Mouse (Mus musculus): ENCODE data around the gene Etnk1.
"Not testable (repeated sequence)": the region's sequence is repeated elsewhere in the genome, so short reads cannot be mapped to it uniquely, and the experiment has no call there.

The Etnk1 gene

DNA sequence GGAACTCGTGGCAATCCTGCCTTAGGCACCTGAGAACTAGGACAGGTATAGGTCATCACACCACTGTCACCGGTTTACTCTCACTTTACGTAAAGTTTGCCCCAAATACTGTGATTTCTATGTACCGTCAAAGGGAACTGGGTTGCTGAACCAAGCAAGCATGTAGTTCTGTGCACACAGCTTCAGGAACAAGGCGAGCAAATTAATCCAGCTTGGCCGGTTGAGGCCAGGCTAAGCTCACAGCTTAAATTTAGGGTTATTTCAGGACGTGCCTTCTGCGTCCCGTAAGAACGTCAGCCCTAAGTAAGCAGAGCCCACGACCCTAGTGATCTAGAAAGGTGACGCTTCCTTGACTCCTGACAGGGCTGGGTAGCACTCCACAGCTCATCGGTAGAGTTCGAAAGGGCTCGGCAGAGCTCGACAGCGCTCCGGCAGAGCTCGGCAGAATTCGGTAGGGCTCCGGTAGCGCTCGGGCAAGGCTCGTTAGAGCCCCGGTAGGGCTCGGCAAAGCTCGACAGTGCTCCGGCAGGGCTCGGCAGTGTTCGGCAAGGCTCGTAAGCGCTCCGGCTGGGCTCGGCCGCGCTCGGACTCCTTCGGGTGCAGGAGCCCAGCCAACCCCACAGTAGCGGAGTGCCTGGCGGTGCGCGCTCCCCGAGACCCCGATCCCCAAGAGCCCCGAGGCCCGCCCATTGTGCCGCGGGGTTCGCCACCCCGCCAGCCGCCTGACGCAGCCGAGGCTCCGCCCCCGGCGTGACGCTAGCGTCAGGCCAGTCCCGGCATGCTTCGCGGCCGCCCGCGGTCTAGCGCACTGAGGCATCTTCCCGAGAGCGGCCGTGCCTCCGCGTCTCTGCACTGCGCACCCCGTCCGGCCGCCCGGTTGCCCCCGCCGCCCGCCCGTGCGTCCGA, at the start of gene Etnk1:
Etnk1 (plus strand) TSS at position 770 of the 906 bp plus-strand sequence.
- DNase-seq, result peak; percentile 100

GRCm38 (mm10) chr6:143119325-143119724, 47.7 kb upstream of the Etnk1 start:
- no peak for DNase-seq

- DNase-seq, result no peak
Measured at GRCm38 (mm10) chr6:143125721-143126120, 41.3 kb upstream of the Etnk1 start.

DNA sequence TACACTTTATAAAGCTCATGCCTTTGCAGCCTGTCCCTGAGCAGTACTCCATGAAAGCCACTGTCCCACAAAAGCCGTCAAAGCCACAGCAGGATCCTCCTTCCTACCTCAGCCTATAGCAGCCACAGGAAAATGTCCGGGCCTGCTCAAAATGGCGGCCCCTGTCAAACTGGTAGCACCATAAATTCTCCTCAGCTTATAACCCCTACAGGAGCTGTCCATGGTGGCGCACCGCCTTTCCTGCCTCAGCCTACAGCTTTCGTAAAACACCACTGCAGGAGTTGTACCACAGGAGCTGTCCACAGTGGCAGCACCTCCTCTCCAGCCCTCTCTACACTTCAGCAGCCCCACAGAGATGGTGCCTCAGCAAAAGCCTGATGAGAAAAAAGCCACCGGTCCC, 37.6 kb upstream of the Etnk1 start:
- DNase-seq, result no peak

- no peak for DNase-seq
Measured at GRCm38 (mm10) chr6:143129952-143130351, 37.1 kb upstream of the Etnk1 start.

DNA sequence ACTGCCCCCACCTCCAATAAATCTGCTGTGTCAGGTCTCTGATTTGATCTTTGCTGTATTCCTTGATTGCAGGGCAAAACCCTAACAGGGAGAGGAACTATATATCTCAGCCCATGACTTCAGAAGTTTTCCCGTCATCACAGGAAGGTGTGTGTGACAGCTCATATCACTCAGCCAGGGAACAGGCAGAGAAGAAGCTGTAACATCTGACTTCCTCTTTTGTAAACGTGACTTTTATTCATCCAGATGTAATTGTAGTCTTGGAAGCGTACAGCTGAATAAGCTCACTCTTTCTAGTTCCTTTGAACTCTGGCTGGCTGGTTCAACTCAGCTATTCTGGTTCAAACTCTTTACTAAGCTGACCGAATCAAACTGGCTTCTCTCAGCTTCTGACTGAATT, 36.6 kb upstream of the Etnk1 start:
- no peak for DNase-seq

DNA sequence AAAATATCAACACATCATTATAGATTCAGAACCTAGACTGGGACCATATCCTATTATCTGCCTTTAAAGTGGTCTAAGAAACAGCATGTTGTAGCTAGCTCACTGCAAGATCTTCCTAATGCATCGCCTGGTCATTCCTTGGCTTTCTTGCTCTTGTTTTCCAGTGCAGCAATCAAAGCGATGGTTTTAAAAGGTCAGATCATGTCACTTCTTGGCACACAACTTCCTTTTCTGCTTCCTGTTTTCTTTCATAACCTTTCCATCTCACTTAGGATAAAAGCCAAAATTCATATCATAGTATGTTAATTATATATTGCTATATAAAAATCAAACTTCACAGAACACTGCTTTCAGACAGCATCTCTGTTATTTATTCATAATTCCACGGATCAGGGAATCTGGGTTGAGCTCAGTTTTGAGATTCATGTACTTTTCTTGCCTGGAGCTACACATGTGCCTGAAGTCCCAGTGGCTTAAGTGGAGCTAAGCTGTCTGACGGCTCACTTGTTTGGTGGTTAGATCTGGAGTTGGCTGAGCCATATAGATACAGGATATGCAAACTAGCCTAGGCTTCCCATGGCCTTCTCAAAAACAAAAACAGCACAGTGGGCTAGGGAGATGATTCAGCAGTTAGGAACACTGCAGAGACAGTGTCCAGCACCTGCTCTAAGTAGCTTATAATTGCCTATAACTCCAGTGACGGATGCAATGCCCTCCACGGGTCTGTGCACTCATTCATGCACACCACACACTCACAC, 34.9 kb upstream of the Etnk1 start:
- no peak for DNase-seq

DNA sequence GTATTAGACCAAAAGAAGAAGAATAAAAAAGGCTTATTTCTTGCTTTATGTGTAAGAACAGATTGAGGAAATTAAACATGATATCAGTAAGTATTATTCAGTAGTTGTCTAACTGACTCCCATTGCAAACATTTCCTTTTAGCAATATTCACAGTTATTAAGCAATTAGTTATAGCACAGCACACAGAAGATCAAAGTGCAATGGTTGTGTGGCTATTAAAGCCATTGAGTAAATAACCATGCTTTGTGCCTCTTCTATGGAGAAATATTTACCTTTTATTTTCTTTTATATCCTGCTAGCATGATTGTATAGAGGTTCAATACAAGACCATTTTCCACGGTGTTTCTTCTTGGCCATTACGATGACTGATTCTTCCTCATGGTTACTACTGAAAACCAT, 33.9 kb upstream of the Etnk1 start:
- no peak for DNase-seq

GRCm38 (mm10) chr6:143135097-143135496, 31.9 kb upstream of the Etnk1 start:
- no peak for DNase-seq

DNA sequence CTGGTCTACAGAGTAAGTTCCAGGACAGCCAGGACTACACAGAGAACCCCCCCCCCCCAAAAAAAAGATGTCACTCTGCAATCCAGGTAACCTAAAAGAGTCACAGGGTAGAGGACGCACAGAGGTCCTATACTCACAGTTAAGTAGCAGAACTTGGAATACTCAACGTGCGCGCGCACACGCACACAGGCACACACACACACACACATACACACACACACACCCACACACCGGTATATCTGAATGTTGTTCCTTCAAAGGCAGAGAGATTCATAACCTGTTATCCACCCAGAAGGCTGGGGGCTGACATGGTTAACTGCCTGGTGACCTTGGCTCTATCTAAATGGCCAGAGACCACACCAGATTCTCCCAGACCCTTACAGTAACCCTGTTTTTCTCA, 30.3 kb upstream of the Etnk1 start:
- no peak for DNase-seq

GRCm38 (mm10) chr6:143137341-143137740, 29.7 kb upstream of the Etnk1 start:
- DNase-seq, result no peak

DNA sequence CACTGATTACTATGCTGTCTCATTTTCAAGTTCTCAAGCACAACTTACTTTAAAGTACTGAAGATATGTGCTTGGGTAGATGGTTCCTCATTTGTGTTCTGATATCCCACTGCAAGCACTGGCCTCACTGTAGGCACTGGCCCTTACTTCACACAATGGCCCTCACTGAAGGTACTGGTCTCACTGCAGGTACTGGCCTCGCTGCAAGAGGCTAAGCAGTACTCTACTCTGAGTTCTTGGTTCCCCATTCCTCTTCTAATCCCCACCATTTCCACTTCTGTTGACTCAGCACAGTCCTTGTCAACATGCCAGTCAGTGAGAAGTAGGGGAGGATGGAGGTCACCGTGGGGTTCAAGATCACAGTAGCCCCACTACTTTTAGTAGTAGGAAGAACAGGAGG, 27.6 kb upstream of the Etnk1 start:
- DNase-seq, result no peak

GRCm38 (mm10) chr6:143140884-143141283, 26.1 kb upstream of the Etnk1 start:
- DNase-seq, result no peak

DNA sequence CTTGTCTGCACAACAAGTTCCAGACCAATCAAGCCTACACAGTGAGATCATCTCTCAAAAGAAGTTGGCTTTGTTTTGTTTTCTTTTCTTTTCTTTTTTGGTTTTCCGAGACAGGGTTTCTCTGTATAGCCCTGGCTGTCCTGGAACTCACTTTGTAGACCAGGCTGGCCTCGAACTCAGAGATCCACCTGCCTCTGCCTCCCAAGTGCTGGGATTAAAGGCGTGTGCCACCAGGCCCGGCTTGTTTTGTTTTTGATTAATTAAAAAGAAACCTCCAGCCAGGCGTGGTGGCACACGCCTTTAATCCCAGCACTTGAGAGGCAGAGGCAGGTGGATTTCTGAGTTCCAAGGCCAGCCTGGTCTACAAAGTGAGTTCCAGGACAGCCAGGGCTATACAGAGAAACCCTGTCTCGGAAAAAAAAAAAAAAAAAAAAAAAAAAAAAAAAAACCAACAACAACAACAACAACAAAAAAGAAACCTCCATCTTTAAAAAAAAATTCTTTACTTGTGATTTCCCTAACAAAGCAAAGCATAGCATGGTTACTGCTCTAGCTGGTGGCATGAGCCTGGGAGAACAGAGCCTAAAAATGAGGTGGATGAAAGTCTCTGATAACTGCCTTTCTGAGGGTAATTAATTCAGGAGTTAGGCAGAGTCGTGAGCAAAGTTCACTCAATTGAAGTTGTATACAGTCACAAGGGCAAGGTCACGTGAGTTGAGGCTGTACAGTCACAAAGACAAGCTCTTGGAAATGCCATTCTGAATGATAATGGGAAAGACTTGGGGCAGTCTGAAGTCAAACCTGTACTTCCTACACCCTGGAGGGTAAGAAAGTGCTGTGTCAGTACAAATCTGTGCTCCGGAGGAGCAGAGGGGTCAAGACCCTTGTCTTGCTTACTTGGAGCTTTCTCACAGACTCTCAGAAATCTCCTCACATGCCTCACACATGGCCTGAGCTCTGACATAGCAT, 25.1 kb upstream of the Etnk1 start:
- DNase-seq, result not testable (repeated sequence)

GRCm38 (mm10) chr6:143142861-143143260, 24.2 kb upstream of the Etnk1 start:
- no peak for DNase-seq

GRCm38 (mm10) chr6:143143321-143143720, 23.7 kb upstream of the Etnk1 start:
- no peak for DNase-seq

DNA sequence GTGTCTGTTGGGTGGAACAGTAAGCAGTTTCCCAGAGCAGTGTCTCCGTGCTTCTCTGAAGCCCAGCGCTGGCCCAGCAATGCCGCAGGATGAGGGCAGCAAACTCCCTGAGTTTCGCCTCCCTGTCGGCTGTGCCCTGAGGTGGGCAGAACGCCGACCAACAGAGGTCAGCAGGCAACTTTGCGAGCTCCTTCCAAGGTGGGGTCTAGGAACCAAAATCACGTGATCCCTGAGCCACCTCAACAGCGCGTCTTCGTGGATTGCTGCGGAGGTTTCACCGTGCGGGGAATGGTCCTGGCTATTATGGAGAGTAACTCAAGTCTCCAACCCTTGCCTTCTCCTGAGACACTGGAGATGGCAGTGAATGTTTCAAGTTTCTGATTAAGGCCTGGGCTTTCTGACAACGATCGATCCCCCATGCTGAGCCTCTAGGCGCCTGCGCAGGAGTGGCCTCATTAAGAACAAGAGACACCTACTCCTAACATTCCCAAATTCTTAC, 23.2 kb upstream of the Etnk1 start:
- peak; percentile 19 for DNase-seq

DNA sequence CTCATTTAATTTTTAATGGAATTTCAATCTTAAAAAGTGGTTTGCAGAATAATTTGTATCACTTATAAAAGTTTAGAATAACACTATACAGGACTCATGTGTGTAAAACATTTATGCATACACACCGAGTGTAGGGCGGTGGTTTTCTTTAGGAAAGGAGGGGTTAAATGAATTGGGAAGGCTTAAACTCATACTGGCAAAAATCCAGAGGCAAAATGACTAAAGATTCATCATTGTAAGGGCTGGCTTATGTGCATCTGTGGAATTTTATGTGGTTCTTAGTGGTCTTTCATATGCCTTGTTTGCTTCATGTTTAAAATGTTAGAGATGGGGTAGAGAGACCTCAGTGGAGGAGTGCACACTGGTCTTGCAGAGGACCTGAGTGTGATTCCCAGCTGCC, 22.5 kb upstream of the Etnk1 start:
- DNase-seq, result no peak

GRCm38 (mm10) chr6:143145051-143145450, 22.0 kb upstream of the Etnk1 start:
- DNase-seq, result no peak

DNA sequence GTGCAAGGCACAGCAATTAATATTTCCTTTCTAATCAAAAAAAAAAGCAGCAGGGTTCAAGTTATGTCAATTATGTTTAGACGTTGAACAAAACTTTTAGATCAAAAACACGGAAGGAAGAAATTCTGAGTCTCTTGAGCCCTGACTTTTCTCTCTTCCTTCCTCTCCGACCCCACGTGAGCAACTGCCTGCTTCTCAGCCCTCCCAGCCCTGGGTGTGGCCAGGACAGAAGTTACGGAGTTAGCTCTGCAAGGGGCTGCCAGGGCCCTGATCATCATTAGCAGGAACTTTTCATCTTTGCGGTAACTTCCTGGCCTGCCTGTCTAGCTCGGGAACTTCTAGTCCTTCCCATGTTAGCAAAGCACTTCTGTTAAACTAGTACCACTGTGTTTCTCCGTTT, 20.3 kb upstream of the Etnk1 start:
- DNase-seq, result no peak

DNA sequence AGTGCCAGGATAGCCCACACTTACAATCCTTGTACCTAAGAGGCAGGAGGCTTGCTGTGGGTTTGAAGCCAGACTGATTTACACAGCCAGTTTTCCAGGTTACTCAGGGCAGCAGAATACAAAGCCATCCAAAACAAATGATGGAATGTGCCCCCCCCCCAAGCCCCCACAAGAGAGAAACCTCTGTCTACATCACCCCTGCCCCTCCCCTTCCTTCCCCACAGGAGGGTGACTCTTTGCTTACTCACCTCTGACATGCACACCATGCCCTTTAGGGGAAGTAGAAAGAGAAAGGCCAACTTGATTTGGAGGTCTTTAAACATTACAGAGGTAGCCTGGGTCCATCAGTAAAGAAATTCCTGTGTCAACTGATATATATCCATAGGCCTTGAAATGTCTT, 18.2 kb upstream of the Etnk1 start:
- DNase-seq, result no peak

- no peak for DNase-seq
Measured at GRCm38 (mm10) chr6:143149766-143150291, 17.2 kb upstream of the Etnk1 start.
